Mouse (Mus musculus): ENCODE results near the gene Fbxo30. TPM values are rescaled to one million over a fixed set of nuclear protein-coding genes. Genes with fewer than 3 reads are reported as not detected.
"Not testable (repeated sequence)": the region's sequence is repeated elsewhere in the genome, so short reads cannot be mapped to it uniquely, and the experiment has no call there.

The Fbxo30 gene
- polyA plus RNA-seq (2012; rRNA removed): 2.2 and 2.6 TPM in 2 replicates

DNA sequence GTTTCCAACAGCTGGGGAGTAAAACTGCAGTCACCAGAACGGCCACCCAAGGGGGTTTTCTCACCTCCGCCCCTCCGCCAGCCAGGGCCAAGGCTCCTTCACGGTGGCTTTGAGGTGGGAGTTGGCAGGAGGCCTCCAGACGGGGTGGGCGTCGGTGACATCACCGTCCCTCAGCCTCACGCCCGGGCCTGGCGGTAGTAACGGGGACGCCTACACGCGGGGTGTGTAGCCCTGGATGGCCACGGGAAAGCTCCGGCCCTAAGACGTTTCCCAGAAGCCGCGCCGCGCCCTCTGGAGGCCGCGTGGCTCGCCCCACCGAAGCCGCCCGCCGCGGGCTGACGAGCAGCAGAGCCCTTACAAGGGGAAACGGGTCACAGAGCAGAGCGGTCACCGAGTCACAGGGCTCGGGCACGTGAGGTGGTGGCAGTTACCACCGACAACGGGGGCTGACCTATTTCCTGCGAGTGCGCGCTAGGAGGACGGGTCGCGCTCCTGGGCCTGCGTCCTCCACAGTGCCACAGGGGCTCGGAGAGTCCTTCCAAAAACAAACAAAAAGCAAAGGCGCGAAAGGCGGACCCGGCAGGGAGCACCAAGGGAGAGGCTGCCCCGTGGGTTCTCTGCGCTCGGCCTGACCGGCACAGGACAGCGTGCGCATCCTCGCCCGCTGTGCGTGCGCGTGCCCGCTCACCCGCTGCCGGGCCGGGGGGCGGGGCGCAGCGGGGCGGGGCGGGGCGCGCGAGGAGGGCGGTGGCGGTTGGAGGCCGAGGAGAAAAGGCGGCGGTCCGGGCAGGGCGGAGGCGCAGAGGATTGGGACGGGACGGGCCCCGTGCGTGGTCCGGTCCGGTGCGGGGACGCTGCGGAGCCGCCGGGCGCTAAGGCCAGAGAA is at the start of gene Fbxo30:
Gene Fbxo30 (plus strand): TSS at position 753 of the 886 bp plus-strand sequence.
- WGBS: under 1% methylated on average over 93 of the region's 93 CpGs
- DNase-seq (ENCODE audit: low read depth, low spot score): peak; percentile 48

- no peak for DNase-seq (ENCODE audit: low read depth, low spot score)
- WGBS: 54% methylated on average over 3 of the region's 3 CpGs
Observed at GRCm38 (mm10) chr10:11233208-11233607, 47.9 kb upstream of the Fbxo30 start.

GRCm38 (mm10) chr10:11242988-11243387 is 38.1 kb upstream of the Fbxo30 start:
- WGBS: 85% methylated on average over 3 of the region's 3 CpGs
- DNase-seq (ENCODE audit: low read depth, low spot score): not testable (repeated sequence)

DNA sequence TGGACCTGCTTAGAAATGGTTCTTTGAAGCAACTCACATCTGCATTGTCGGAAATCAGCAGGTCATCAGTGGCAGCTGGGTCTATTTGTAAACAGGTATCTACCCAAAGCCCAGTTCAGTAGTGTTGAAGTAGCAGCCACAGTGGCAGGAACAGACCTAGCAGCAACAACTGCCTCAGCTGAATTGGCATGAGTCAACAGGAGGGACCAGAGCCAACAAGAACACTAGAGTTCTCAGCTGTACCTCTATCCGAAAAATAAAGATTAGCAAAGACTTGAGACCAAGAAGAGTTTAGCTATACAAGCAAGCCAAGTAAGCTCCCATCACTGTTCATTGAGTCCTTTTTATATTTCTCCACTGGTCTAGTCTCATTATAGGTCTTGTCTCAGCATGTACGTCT is 32.9 kb upstream of the Fbxo30 start:
- DNase-seq (ENCODE audit: low read depth, low spot score): no peak
- WGBS: 82% methylated on average over 3 of the region's 3 CpGs

DNA sequence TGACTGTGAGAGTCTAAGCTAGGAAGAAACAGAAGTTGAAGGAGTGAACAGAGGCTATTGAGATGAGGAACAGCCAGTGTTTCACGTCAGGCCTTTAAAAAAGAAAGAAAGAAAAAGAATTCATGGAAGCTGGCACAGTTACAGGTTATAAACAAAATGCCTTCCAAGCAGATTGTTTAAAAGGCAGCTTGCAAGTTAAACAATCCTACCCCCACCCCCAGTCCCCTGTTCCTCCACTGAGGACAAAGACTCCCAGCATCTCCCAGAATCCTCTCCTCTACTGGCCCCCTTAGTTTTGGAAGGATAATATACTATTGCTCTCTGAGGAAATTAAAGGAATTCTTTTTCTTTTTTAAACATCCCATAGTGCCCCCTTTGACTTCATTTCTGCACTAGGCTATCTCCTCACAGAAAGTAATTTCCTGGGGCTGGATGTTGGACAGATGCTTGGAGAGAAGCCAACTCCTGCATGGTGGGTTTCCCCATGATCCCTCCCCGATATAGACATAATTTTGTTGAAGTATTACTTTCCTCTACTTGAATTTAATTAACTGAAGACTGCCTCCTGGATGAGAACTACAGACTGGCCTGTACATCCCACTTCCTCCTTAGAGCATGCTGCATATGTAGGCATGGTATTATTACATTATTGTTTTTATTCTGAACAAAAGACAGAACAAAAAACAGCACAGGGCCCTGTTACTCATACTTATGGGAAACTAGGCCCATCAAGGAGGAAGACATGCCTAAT is 30.7 kb upstream of the Fbxo30 start:
- no peak for DNase-seq (ENCODE audit: low read depth, low spot score)
- WGBS: 41% methylated on average over 2 of the region's 2 CpGs

- 54% methylated on average over 4 of the region's 4 CpGs for WGBS
Observed at GRCm38 (mm10) chr10:11253581-11253980, 27.5 kb upstream of the Fbxo30 start.

DNA sequence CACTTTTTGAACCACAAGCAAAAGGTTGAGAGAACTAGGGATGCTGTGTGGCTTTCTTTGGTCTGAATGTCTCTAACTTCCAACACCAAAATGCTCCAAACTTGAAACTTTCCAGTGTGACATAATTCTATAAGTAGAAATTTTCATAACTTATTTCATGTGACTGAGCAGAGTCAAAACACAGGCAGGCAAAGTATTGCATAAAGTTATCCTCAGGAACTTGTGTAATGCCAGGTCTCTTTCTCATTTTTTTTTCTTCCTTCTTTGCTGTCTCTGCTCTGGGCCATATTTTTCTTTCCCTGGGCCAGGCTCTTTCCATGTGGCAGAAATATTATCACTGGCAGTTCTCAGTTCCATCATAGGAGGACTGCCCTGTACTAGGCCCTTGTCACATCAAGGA is 21.0 kb upstream of the Fbxo30 start:
- no peak for DNase-seq (ENCODE audit: low read depth, low spot score)

More at GRCm38 (mm10) chr10:11253581-11253980, 27.5 kb upstream of the Fbxo30 start:
- DNase-seq (ENCODE audit: low read depth, low spot score): not testable (repeated sequence)

DNA sequence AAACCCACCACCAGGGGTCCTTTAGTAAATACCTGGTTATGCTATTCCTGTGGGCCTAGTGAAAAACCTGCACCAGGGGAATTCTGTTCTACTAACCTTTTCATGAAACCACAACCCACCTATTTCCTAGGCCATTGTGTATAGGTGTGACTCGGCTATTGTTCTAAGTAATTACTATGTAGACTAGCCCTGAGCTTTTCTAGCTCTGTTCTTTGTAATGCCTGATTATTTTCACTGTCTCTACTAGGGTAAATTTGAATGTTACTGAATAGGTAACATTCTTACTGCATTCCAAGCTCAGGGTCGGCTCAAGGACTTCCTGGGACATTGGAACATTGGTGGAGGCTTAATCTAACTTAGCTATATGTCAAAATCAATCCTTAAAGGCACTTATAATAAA is 18.8 kb upstream of the Fbxo30 start:
- 84% methylated on average over 2 of the region's 2 CpGs for WGBS

DNA sequence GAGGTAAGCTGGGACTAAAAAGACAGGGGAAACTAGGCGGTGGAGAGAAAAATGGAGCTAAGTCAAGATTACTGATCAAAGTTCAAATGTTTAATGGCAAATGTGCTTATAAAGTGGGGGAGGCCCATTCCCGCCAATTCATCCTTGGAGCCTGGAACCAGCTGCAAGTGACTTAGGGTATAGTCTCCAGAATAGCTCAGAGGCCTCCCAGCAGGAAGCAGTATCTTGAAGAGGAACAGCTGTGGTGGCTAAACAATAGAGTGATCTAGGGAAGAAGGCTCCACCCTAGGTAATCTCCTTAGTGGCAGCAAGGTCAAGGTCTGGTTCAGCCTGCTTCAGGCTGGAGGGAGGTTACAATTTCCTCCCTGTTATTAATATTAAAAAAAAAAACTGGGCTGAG is 17.3 kb upstream of the Fbxo30 start:
- DNase-seq (ENCODE audit: low read depth, low spot score): not testable (repeated sequence)
- 52% methylated on average over 2 of the region's 2 CpGs for WGBS

More for the DNA sequence above, 18.8 kb upstream of the Fbxo30 start:
- DNase-seq (ENCODE audit: low read depth, low spot score): not testable (repeated sequence)

- DNase-seq (ENCODE audit: low read depth, low spot score): no peak
Observed at GRCm38 (mm10) chr10:11269165-11269564, 12.0 kb upstream of the Fbxo30 start.

- no peak for DNase-seq (ENCODE audit: low read depth, low spot score)
- 82% methylated on average over 1 of the region's 1 CpGs for WGBS
Observed at GRCm38 (mm10) chr10:11274431-11274830, 6.7 kb upstream of the Fbxo30 start.

- 5% methylated on average over 6 of the region's 6 CpGs for WGBS
- no peak for DNase-seq (ENCODE audit: low read depth, low spot score)
Observed at GRCm38 (mm10) chr10:11280235-11280577, 924 bp upstream of the Fbxo30 start.

DNA sequence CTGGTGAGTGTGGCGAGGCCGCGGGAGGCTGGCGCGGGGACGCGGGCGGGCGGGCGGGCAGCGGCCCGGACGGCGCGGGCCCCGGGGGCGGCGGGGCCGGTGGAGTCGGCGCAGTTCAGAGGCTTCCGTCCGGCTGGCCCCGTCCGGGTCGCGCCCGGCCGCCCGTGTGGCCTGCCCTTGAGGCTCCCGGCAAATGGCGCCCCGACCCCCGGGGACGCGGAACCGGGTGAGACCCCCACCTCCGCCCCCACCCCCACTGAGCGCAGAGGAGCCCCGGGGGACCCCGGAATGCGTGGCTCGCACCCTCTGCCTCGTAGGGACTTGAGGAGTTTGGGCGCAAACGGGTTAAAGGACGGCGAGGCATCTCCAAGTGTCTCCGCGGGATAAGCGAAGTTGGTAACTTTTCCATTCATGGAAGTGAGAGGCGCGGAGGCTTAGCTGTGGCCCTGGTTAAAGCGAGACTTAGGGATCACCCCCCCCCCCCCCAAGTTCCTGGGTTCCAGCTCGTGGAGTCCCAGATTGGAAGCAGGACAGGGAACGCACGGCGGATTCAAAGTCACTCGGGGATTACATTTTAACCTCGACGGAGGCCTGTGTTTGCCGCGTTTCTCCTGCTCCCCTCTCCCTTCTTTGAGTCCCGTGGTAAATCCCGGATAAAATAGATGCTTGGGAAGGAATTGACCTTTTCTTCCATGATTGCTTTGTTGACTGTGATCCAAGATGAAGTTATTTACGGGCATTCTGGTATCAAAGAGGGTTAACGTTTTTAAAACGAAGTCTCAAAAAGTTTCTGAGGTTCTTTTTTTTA is 572 bp downstream of the Fbxo30 start:
- peak; percentile 21 for DNase-seq (ENCODE audit: low read depth, low spot score)
- WGBS: under 1% methylated on average over 66 of the region's 68 CpGs

DNA sequence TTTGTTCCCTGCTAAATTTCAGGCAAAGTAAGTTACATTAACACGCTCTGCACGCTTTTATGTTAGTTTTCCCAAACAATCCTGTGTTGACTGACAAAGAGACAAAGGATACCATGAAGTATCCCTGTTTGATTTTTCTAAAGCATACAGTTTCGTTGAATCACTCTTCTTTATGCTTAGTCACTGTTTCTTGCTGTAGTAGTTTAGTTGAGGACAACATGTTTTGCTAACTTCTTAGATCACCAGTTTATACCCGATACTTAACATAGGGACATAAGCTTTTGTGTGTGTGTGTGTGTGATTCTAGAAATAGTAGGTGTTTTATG is 1.1 kb downstream of the Fbxo30 start:
- WGBS: 8% methylated on average over 4 of the region's 4 CpGs
- DNase-seq (ENCODE audit: low read depth, low spot score): no peak

DNA sequence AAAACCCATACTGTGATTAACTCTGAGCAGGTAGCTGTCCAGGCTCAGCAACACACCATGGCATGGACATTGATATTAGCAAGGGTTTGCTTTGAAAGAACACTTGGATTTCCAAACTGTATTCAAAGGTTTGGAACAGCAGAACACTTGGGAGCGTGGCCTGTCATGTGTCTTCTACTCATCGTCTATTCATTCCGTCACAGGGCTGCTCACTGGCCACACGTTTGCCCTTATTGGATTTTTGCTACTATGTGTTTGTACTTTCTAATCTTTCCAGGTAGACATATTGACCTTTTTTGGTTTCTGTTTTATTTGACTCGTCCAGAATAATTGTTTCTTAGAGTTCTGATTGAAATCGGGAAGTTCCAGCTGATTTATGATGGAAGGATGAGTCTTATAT is 17.3 kb downstream of the Fbxo30 start:
- 92% methylated on average over 6 of the region's 6 CpGs for WGBS
- no peak for DNase-seq (ENCODE audit: low read depth, low spot score)

DNA sequence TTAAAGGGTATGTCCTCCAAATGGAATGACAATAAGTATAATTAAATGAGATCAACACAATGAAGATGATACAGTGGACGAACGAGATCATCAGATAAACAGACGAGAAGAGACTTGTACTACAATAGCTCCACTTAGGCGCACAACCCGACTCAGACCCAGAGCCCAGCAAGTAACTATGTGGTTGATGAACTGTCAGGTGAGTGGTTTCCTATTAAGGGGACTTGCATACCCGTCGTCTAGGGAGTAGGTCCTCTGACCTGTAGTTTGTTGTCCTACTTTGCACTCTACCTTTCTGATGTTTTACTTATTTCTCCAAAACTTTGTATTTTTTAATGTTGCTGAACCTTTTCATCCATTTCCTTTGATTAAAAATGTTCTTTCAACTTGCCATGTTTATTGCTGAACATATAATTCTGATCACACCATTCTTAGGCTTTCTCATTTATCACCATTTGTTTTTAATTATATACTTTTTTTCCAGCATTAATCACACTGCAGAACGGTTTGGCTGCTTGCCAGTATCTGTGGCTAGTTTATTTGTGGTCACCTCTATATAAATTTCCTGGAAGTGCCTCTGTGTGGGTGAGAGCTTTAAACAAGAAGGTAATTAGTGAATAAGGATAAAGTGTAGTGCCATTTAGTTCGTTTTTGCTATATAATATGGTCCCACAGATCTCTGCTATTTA is 24.4 kb downstream of the Fbxo30 start:
- WGBS: 81% methylated on average over 9 of the region's 9 CpGs
- DNase-seq (ENCODE audit: low read depth, low spot score): no peak

DNA sequence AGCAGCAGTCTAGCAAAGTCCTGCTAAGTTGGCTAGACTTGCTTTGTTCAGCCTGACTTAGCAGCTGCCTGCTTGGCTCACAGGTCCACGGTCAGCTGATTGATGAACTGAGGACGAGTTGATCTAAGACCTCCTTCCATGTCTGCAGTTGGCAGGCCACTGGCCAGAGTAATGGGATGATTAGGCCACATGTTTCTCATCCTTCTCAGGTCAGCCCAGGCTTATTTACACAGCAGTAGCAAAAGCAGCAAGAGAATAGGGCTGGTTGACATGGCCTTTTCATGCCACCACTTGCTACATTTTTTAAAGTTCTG is 24.9 kb downstream of the Fbxo30 start:
- WGBS: 57% methylated on average over 2 of the region's 2 CpGs
- no peak for DNase-seq (ENCODE audit: low read depth, low spot score)

DNA sequence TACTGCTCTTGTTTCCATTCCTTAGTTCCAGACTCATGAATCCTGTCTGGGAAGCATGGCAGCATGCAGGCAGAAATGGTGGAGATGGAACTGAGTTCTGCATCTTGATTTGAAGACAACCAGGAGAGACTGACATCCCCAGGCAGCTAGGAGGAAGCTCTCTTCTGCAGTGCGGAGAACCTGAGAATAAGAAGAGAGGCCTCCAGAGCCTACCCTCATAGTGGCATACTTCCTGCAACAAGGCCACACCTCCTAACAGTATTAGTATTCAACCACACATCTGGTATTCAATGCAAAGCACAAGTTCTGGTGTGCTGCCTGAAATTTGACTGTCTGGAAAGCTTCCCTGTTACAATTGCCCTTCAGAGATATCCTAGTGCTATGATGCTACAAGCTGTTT is 28.7 kb downstream of the Fbxo30 start:
- no peak for DNase-seq (ENCODE audit: low read depth, low spot score)
- 91% methylated on average over 1 of the region's 1 CpGs for WGBS

- no peak for DNase-seq (ENCODE audit: low read depth, low spot score)
Observed at GRCm38 (mm10) chr10:11310481-11310880, 29.4 kb downstream of the Fbxo30 start.

- not testable (repeated sequence) for DNase-seq (ENCODE audit: low read depth, low spot score)
Observed at GRCm38 (mm10) chr10:11317856-11318454, 36.8 kb downstream of the Fbxo30 start.

Data from large intestine, adult 2 months (tissue).